Mouse (Mus musculus) liver, embryonic 14.5 days (tissue): ENCODE data around the gene Gipc1.

Experiments used
- CTCF ChIP-seq: IDR thresholded peaks from 2 replicates; pipeline ENCODE4 v1.5.1; 2016; ENCODE audit warnings: antibody characterized with exemption, low read depth, control low read depth
- EP300 ChIP-seq: IDR thresholded peaks from 2 replicates; pipeline ENCODE4 v1.6.1; 2016; ENCODE audit warnings: antibody characterized with exemption, low read depth

DNA sequence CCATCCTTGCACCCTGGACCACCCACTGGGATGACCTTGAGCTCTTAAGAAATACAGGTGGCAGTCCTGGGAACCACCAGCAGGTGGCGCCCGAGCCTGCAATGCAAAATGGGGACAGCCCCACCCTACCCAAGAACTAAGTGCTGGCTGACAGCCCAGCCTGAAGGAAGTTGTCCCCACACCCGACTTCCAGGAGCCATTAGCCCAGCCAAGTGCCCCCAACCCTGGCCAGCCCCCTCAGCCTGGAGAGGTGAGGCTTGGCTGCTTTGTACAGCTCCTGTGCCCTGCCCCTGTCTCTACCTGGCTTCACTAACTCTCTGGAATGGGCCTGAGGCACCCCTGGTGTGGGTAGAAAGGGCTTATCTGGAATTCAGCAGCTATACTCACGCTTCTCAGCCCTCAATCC, 9.9 kb downstream of the Gipc1 start:
- TF ChIP-seq EP300 (no peak), CTCF (peak; percentile 99)
